Mouse (Mus musculus) CH12.LX (cell line): ENCODE measurements around the gene Itpr1.

ENCODE experiments used
- CHD1 ChIP-seq: IDR thresholded peaks from 2 replicates; pipeline ENCODE4 v1.6.1; 2012; ENCODE audit warnings: low read depth, low read length, improper control_type of control experiment, inconsistent platforms
- CTCF ChIP-seq, 2 experiments: IDR thresholded peaks in 1 of 2; conservative IDR thresholded peaks in 1 of 2; 2 replicates each; pipeline ENCODE4 v1.5.1; 2011 to 2012; ENCODE audit warnings: low read depth in 2 of 2, low read length in 2 of 2, improper control_type of control experiment in 1 of 2, inconsistent platforms in 1 of 2, mild to moderate bottlenecking in 1 of 2, moderate library complexity in 1 of 2
- E2F4 ChIP-seq: IDR thresholded peaks from 2 replicates; pipeline ENCODE4 v1.6.1; 2011; ENCODE audit warnings: low read depth, low read length, improper control_type of control experiment; ENCODE audit not compliant: insufficient replicate concordance
- EP300 ChIP-seq: IDR thresholded peaks from 2 replicates; pipeline ENCODE4 v1.6.1; 2011; ENCODE audit warnings: low read length, improper control_type of control experiment
- HCFC1 ChIP-seq: IDR thresholded peaks from 2 replicates; pipeline ENCODE4 v1.6.1; 2012; ENCODE audit warnings: low read depth, mild to moderate bottlenecking, inconsistent platforms, low read length, improper control_type of control experiment
- MAX ChIP-seq: IDR thresholded peaks from 2 replicates; pipeline ENCODE4 v1.6.1; 2011; ENCODE audit warnings: low read length, improper control_type of control experiment
- MAZ ChIP-seq: IDR thresholded peaks from 2 replicates; pipeline ENCODE4 v1.6.1; 2012; ENCODE audit warnings: low read depth, mild to moderate bottlenecking, inconsistent platforms, low read length, improper control_type of control experiment, moderate library complexity
- MYC ChIP-seq: IDR thresholded peaks from 2 replicates; pipeline ENCODE4 v1.6.1; 2011; ENCODE audit warnings: low read depth, mild to moderate bottlenecking, improper control_type of control experiment, low read length
- NRF1 ChIP-seq: IDR thresholded peaks from 2 replicates; pipeline ENCODE4 v1.6.1; 2014; ENCODE audit warnings: low read depth, mild to moderate bottlenecking, inconsistent platforms, low read length, improper control_type of control experiment, moderate library complexity
- POLR2A ChIP-seq: IDR thresholded peaks from 2 replicates; pipeline ENCODE4 v1.6.1; 2011; ENCODE audit warnings: low read depth, mild to moderate bottlenecking, improper control_type of control experiment, low read length
- POLR2AphosphoS2 ChIP-seq: IDR thresholded peaks from 2 replicates; pipeline ENCODE4 v1.6.1; 2011; ENCODE audit warnings: low read depth, low read length, improper control_type of control experiment
- SMC3 ChIP-seq: IDR thresholded peaks from 2 replicates; pipeline ENCODE4 v1.6.1; 2011; ENCODE audit warnings: low read depth, low read length, improper control_type of control experiment
- UBTF ChIP-seq: IDR thresholded peaks from 2 replicates; pipeline ENCODE4 v1.6.1; 2012; ENCODE audit warnings: low read depth, mild to moderate bottlenecking, inconsistent platforms, low read length, improper control_type of control experiment, moderate library complexity
- ZMIZ1 ChIP-seq: IDR thresholded peaks from 2 replicates; pipeline ENCODE4 v1.6.1; 2012; ENCODE audit warnings: low read depth, mild to moderate bottlenecking, inconsistent platforms, low read length, improper control_type of control experiment

- TF ChIP-seq SMC3 (no peak), CTCF (conservative IDR thresholded peaks at IDR 0.05 in 1 of 2, IDR thresholded peaks at IDR 0.05 in 1 of 2; ENCODE audit: low read depth in 2 of 2, low read length in 2 of 2) (no peak), EP300 (no peak), HCFC1 (no peak), NRF1 (no peak), MAZ (no peak), MYC (no peak), POLR2A (no peak), E2F4 (no peak), ZMIZ1 (no peak), POLR2AphosphoS2 (no peak), MAX (no peak), CHD1 (no peak), UBTF (no peak)
These were observed 264.7 kb downstream of the Itpr1 start for GRCm38 (mm10) chr6:108477602-108478001.
